Mouse (Mus musculus): ENCODE measurements around the gene Otoa.

GRCm38 (mm10) chr7:121098614-121099389 lies 17.4 kb downstream of the Otoa start:
- TF ChIP-seq POLR2A (IDR thresholded peaks at IDR 0.05; ENCODE audit: low read depth, low read length) (no peak), CTCF (conservative IDR thresholded peaks at IDR 0.05; ENCODE audit: insufficient read depth, insufficient read length, low read depth, low read length) (no peak)

Data from kidney, adult 2 months (tissue).